Mouse (Mus musculus): ENCODE results near the gene Gcm2. TPM values are rescaled to one million over a fixed set of nuclear protein-coding genes. Genes with fewer than 3 reads are reported as not detected.

Gene Gcm2
- polyA plus RNA-seq, 1 experiment from 2014 or later = not detected

DNA sequence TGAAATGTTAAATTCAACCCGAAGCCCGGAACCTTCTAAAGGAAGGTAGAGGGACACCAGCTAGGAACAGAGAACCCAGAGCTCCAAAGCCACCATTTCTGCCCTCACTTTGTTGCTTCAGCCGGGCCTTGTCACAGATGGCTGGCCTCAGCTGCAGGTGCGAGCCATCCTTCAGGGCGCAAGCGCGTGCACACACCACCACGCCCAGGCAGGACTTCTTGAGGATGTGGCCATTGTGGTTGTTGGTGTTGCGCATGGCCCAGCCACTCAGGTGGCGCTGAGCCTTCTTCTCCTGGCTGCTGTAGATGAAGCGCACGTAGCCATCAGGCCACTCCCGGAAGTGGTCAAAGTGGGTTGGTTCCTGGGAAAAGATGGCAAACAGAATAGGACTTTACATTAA lies 5.3 kb downstream of the Gcm2 start:
- Histone ChIP-seq H3K27me3 (peaks cover 10% of the 10 kb centered on the region), H3K4me2 (no peak overlapping the region), H3K36me3 (no peaks in the 10 kb centered on the region), H3K9me3 (replicated peaks) (no peaks in the 10 kb centered on the region), H3K27ac (no peak overlapping the region), H3K4me3 (replicated peaks) (no peak overlapping the region), H3K9ac (no peak overlapping the region), H3K4me1 (replicated peaks) (peaks cover 21% of the 10 kb centered on the region)
- WGBS (ENCODE audit: insufficient replicate concordance) = 87% methylated on average over 13 of the region's 13 CpGs
- ATAC-seq (ENCODE audit: low read depth) (no peak), DNase-seq (no peak)

- 53% methylated on average over 12 of the region's 12 CpGs for WGBS (ENCODE audit: insufficient replicate concordance)
- Histone ChIP-seq H3K27ac (peak overlapping the region; percentile 78), H3K27me3 (no peaks in the 10 kb centered on the region), H3K4me3 (replicated peaks) (no peak overlapping the region), H3K4me2 (peak overlapping the region; percentile 22; the same call in 1 of the 2 replicates), H3K9ac (no peak overlapping the region), H3K36me3 (no peaks in the 10 kb centered on the region), H3K4me1 (replicated peaks) (peaks cover 21% of the 10 kb centered on the region), H3K9me3 (replicated peaks) (no peaks in the 10 kb centered on the region)
- peak; percentile 94 for ATAC-seq (ENCODE audit: low read depth)
- DNase-seq = no peak
These were observed 6.9 kb downstream of the Gcm2 start for GRCm38 (mm10) chr13:41103841-41104525.

GRCm38 (mm10) chr13:41100031-41100430 lies 10.8 kb downstream of the Gcm2 start:
- Histone ChIP-seq H3K9me3 (replicated peaks) (no peaks in the 10 kb centered on the region), H3K4me1 (replicated peaks) (peaks cover 35% of the 10 kb centered on the region), H3K9ac (no peak overlapping the region), H3K36me3 (no peaks in the 10 kb centered on the region), H3K27me3 (peaks cover 9% of the 10 kb centered on the region; the same call in 1 of the 2 replicates), H3K4me2 (no peak overlapping the region), H3K27ac (no peak overlapping the region), H3K4me3 (replicated peaks) (no peak overlapping the region)
- 50% methylated on average over 2 of the region's 2 CpGs for WGBS (ENCODE audit: insufficient replicate concordance)
- DNase-seq (no peak), ATAC-seq (ENCODE audit: low read depth) (no peak)

- ATAC-seq (ENCODE audit: low read depth) (no peak), DNase-seq (no peak)
- H3K27ac ChIP-seq = no peak overlapping the region
- H3K4me2 ChIP-seq = peak overlapping the region; percentile 38
- no peak overlapping the region for H3K9ac ChIP-seq
- 23% methylated on average over 15 of the region's 15 CpGs for WGBS (ENCODE audit: insufficient replicate concordance)
- no peaks in the 10 kb centered on the region for H3K9me3 ChIP-seq (replicated peaks)
- no peaks in the 10 kb centered on the region for H3K36me3 ChIP-seq
- H3K4me3 ChIP-seq (replicated peaks) = no peak overlapping the region
- peaks cover 16% of the 10 kb centered on the region; the same call in 1 of the 2 replicates for H3K27me3 ChIP-seq
- peaks cover 18% of the 10 kb centered on the region for H3K4me1 ChIP-seq (replicated peaks)
These were observed 12.5 kb downstream of the Gcm2 start for GRCm38 (mm10) chr13:41098325-41098724.

DNA sequence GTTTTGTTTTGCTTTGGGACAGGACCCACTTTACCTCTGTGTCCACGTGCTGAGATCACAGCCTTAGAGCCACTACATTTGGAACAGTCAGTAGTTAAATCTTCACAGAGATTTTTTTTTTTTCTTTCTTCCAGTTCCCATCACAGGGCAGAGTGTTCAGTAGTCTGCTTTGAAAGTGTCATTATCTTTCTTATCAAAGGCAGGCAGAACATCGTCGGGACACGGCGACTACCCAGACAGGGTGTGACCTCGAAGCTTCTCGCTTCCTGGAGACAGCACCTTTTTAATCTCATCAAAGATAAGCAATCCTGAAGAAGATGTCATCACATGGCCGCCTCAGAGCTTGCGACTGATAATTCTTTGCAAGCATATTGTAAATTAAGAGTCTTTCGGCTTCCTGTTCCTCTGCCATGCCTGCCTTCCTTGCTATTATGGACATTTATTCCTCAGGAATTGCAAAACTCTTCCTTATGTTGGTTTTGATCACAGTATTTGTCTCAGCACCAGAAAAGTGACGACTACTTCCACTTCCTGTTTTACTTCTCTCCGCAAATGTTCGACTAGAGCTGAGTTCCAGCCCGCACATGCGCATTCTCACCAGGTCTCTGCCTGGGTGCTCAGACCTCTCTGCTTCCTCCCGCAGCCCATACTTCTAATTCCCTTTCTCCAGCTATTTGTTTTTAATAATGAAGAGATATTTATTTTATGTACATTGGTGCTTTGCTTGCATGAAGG lies 13.3 kb downstream of the Gcm2 start:
- no peaks in the 10 kb centered on the region for H3K9me3 ChIP-seq (replicated peaks)
- no peaks in the 10 kb centered on the region for H3K36me3 ChIP-seq
- peaks cover 17% of the 10 kb centered on the region for H3K4me1 ChIP-seq (replicated peaks)
- peak; percentile 72; the same call in 1 of the 2 replicates for ATAC-seq (ENCODE audit: low read depth)
- H3K9ac ChIP-seq = no peak overlapping the region
- H3K4me3 ChIP-seq (replicated peaks) = no peak overlapping the region
- WGBS (ENCODE audit: insufficient replicate concordance) = 15% methylated on average over 16 of the region's 16 CpGs
- H3K27ac ChIP-seq = no peak overlapping the region
- H3K4me2 ChIP-seq = peak overlapping the region; percentile 38
- H3K27me3 ChIP-seq = peaks cover 21% of the 10 kb centered on the region
- DNase-seq = no peak

DNA sequence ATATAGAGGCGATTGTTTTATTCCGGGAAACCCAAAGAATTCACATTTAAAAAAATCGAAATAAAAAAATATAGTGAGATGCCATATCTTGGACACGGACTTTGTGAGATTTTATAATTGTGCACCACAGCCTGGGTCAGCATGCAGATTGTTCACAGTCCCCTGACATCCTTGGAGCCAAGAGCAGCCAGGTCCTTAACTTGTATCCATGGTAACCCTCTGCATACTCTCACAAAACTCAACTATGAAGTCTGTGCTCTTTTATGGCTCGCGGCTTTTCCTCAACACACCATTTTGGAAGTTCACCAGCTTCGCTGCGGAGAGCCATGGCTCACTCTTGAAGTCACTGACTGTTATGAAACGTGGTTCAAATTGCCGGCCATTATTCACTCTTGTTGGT lies 16.7 kb downstream of the Gcm2 start:
- Histone ChIP-seq H3K27ac (no peak overlapping the region), H3K36me3 (no peaks in the 10 kb centered on the region), H3K9ac (no peak overlapping the region), H3K4me1 (replicated peaks) (peaks cover 17% of the 10 kb centered on the region), H3K4me2 (no peak overlapping the region), H3K4me3 (replicated peaks) (no peak overlapping the region), H3K9me3 (replicated peaks) (no peaks in the 10 kb centered on the region), H3K27me3 (peaks cover 51% of the 10 kb centered on the region)
- DNase-seq = no peak
- no peak for ATAC-seq (ENCODE audit: low read depth)
- WGBS (ENCODE audit: insufficient replicate concordance) = 74% methylated on average over 10 of the region's 10 CpGs

DNA sequence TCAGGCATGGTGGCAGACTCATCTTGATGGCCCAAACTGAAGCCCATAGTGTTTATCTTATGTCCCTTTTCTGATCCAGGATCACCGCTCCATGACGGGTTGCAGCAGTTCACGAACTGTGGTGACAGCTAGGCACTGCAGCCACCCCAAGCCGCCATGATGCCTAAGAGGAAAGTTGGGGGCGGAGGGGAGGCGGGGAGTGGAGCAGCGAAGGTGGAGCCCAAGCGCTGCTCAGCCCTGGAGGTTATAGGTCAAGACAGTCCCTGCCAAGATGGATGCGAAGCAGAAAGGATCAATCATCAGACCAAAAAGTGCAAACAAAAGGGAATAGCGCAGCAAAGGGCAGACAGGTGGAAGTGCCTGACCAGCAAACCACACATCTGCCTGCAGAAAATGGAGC lies 19.6 kb downstream of the Gcm2 start:
- Histone ChIP-seq H3K9me3 (replicated peaks) (no peaks in the 10 kb centered on the region), H3K27me3 (peaks cover 44% of the 10 kb centered on the region), H3K4me3 (replicated peaks) (no peak overlapping the region), H3K9ac (no peak overlapping the region), H3K36me3 (no peaks in the 10 kb centered on the region), H3K4me1 (replicated peaks) (no peaks in the 10 kb centered on the region), H3K27ac (no peak overlapping the region), H3K4me2 (peak overlapping the region; percentile 23; the same call in 1 of the 2 replicates)
- 33% methylated on average over 10 of the region's 10 CpGs for WGBS (ENCODE audit: insufficient replicate concordance)
- DNase-seq (no peak), ATAC-seq (ENCODE audit: low read depth) (no peak)

DNA sequence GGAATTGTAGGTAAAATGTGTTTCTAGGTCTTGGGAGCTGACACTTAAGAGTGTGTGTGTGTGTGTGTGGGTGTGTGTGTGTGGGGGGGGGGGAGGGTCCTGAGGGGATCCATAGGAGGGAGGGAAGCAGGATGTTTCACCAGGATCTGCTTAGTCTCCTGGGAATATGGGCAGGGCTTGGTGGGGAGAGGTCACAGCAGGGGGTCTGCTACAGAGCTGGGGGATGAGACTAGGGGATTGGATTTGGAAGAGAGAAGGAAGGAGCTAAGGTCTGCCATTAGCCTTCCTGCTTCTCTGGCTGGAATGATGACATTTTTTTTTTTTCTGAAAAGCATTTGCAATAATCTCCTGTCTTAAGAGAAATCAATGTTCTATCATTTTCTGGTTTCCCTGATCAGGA lies 22.1 kb downstream of the Gcm2 start:
- peaks cover 37% of the 10 kb centered on the region for H3K27me3 ChIP-seq
- H3K36me3 ChIP-seq = no peaks in the 10 kb centered on the region
- H3K4me1 ChIP-seq (replicated peaks) = no peaks in the 10 kb centered on the region
- DNase-seq (no peak), ATAC-seq (ENCODE audit: low read depth) (no peak)
- no peak overlapping the region for H3K27ac ChIP-seq
- no peak overlapping the region for H3K9ac ChIP-seq
- H3K4me2 ChIP-seq = no peak overlapping the region
- H3K9me3 ChIP-seq (replicated peaks) = no peaks in the 10 kb centered on the region
- no peak overlapping the region for H3K4me3 ChIP-seq (replicated peaks)

DNA sequence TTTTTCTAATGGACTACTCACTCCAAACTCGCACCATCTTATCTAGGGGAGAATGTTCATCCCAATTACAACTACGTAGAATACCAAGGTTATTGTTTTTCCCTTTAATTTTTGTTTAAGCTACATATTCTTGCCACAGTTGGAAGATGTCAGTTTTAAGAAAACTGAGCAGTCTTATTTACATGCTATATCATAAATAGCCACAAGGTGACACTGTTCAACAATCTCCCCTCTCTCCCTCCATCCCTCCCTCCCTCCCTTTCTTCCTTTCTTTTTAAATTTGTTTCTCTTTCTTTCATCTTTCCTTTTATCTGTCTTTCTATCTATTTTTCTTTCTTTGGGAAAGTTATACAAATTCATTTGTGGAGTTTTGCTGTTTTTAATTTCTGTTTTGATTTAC lies 25.7 kb downstream of the Gcm2 start:
- Histone ChIP-seq H3K9me3 (replicated peaks) (no peaks in the 10 kb centered on the region), H3K4me1 (replicated peaks) (no peaks in the 10 kb centered on the region), H3K27ac (no peak overlapping the region), H3K27me3 (peaks cover 31% of the 10 kb centered on the region), H3K36me3 (no peaks in the 10 kb centered on the region), H3K9ac (no peak overlapping the region), H3K4me3 (replicated peaks) (no peak overlapping the region), H3K4me2 (no peak overlapping the region)
- WGBS (ENCODE audit: insufficient replicate concordance) = 18% methylated on average over 2 of the region's 2 CpGs
- DNase-seq = no peak
- no peak for ATAC-seq (ENCODE audit: low read depth)

DNA sequence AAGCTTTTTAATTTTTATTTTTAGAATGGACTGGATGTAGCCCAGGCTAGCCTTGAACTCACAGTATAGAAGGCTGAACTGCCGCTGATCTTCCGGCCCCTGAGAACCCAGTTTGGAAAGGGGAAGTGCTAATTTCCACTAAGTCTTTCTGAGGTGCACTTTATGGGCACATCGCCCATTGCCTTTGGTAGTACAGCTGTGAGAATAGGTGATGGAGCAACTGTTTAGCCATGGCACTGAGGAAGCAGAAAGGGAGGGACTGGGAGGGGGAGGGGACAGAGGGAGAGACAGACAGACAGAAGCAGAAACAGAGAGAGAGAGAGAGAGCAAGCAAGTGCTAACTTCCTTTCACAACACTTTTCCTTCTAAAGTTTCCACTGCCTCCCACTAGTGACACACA lies 26.3 kb downstream of the Gcm2 start:
- no peak for DNase-seq
- 51% methylated on average over 3 of the region's 3 CpGs for WGBS (ENCODE audit: insufficient replicate concordance)
- Histone ChIP-seq H3K27ac (no peak overlapping the region), H3K4me1 (replicated peaks) (peaks cover under 1% of the 10 kb centered on the region), H3K27me3 (peaks cover 29% of the 10 kb centered on the region), H3K4me3 (replicated peaks) (no peak overlapping the region), H3K9me3 (replicated peaks) (no peaks in the 10 kb centered on the region), H3K9ac (no peak overlapping the region), H3K4me2 (no peak overlapping the region), H3K36me3 (no peaks in the 10 kb centered on the region)
- no peak for ATAC-seq (ENCODE audit: low read depth)

DNA sequence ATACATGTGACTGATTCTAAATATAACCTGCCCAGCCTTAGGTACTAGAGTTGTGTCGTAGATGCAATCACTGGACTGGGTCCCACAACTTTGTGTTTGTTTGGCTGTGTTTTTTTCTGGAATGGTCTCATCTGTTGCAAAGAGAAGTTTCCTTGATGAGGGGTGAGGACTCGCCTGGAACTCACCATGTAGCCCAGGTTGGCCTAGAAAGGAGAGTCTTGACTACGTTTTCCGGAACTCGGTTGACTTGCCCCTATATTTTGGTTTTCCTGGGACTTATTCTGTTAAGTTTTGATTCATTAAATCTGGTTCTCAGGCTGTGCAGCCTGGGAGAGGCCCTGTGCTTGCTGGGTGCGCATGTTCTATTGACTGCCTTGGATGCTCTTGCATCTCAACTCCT lies 30.1 kb downstream of the Gcm2 start:
- WGBS (ENCODE audit: insufficient replicate concordance) = 72% methylated on average over 6 of the region's 6 CpGs
- H3K27me3 ChIP-seq = peaks cover 63% of the 10 kb centered on the region
- H3K9ac ChIP-seq = no peak overlapping the region
- H3K27ac ChIP-seq = no peak overlapping the region
- no peaks in the 10 kb centered on the region for H3K9me3 ChIP-seq (replicated peaks)
- no peaks in the 10 kb centered on the region for H3K36me3 ChIP-seq
- ATAC-seq (ENCODE audit: low read depth) = no peak
- peaks cover 9% of the 10 kb centered on the region for H3K4me1 ChIP-seq (replicated peaks)
- no peak overlapping the region for H3K4me3 ChIP-seq (replicated peaks)
- no peak for DNase-seq
- H3K4me2 ChIP-seq = no peak overlapping the region

DNA sequence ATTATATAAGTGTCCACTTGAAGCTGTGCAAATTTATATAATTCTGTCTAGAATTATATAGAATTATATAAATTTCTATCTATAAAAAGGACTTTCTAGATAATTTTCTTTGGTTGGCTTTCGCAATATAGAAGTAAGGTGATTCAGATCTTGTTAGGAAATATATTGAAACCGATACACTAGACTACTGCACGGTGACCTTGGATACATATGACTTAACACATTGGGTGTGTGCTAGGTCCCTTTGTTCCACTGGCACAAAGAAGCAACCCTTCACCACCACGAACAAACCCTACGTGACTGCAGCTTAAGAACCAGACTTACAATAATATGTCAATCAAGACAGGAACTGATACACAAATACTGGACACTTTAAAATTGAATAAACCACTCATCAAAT lies 31.0 kb downstream of the Gcm2 start:
- no peak overlapping the region for H3K4me2 ChIP-seq

More for the DNA sequence above, 31.0 kb downstream of the Gcm2 start:
- Histone ChIP-seq H3K4me3 (replicated peaks) (no peak overlapping the region), H3K4me1 (replicated peaks) (peaks cover 9% of the 10 kb centered on the region), H3K27ac (no peak overlapping the region), H3K9me3 (replicated peaks) (no peaks in the 10 kb centered on the region), H3K9ac (no peak overlapping the region), H3K36me3 (no peaks in the 10 kb centered on the region), H3K27me3 (peaks cover 66% of the 10 kb centered on the region)
- DNase-seq = no peak
- WGBS (ENCODE audit: insufficient replicate concordance) = 43% methylated on average over 5 of the region's 5 CpGs
- ATAC-seq (ENCODE audit: low read depth) = no peak

All from liver, embryonic 13.5 days (tissue).